Mouse (Mus musculus) lung, embryonic 14.5 days (tissue): ENCODE results near the gene Zcchc7. TPM values are rescaled to one million over a fixed set of nuclear protein-coding genes. Genes with fewer than 3 reads are reported as not detected.
A peak's percentile ranks its signal among the peaks of the same experiment; 100 is the strongest.

ENCODE experiments used
- ATAC-seq: fragments of 200-750 bp; cut with Nextera tagmentation; 2 replicates; pipeline ENCODE4 v1.8.0; 2017; ENCODE audit warnings: mild to moderate bottlenecking, moderate TSS enrichment, moderate library complexity; ENCODE audit not compliant: insufficient read depth
- DNase-seq: peaks from one replicate; pipeline ENCODE4 v3.0.0-alpha.2; 2015
- H3K27ac ChIP-seq: fragments of 300-500 bp; sonication (generic); 2 replicates; pipeline ENCODE4 v1.5.1; 2014; ENCODE audit warnings: low read depth, mild to moderate bottlenecking, moderate library complexity
- H3K27me3 ChIP-seq: fragments of 300-500 bp; sonication (generic); 2 replicates; pipeline ENCODE4 v1.6.1; 2014; ENCODE audit warnings: low read length, control low read depth; ENCODE audit not compliant: insufficient read depth
- H3K36me3 ChIP-seq: fragments of 300-500 bp; sonication (generic); 2 replicates; pipeline ENCODE4 v1.6.1; 2014; ENCODE audit warnings: control low read depth; ENCODE audit not compliant: insufficient read depth
- H3K4me1 ChIP-seq: fragments of 300-500 bp; sonication (generic); 2 replicates; pipeline ENCODE4 v1.6.1; 2014; ENCODE audit warnings: antibody characterized with exemption, control low read depth; ENCODE audit not compliant: insufficient read depth
- H3K4me2 ChIP-seq: fragments of 300-500 bp; sonication (generic); 2 replicates; pipeline ENCODE4 v1.6.1; 2014; ENCODE audit warnings: mild to moderate bottlenecking
- H3K4me3 ChIP-seq: fragments of 300-500 bp; sonication (generic); 2 replicates; pipeline ENCODE4 v1.5.1; 2014; ENCODE audit warnings: low read depth, low read length
- H3K9ac ChIP-seq: fragments of 300-500 bp; sonication (generic); 2 replicates; pipeline ENCODE4 v1.6.1; 2014
- H3K9me3 ChIP-seq: fragments of 300-500 bp; sonication (generic); 2 replicates; pipeline ENCODE4 v1.6.1; 2016; ENCODE audit warnings: low read depth, low read length, control low read depth
- CTCF ChIP-seq: IDR thresholded peaks from 2 replicates; pipeline ENCODE4 v1.5.1; 2016; ENCODE audit warnings: antibody characterized with exemption, low read depth
- WGBS: fragments of 180-500 bp; shearing (Covaris S2); extraction: QIAGEN DNeasy Blood & Tissue Kit; methylation state at CpG from one replicate; pipeline ENCODE4 v1.1.7; 2014; 5-methylcytosine and 5-hydroxymethylcytosine counted together
- microRNA-seq: library from miRNA; unstranded; fragments of <30 nt; microRNA quantifications from one replicate; pipeline ENCODE4, GENCODE M21; 2016; ENCODE audit warnings: borderline number of aligned reads
- polyA plus RNA-seq: library from polyadenylated mRNA; unstranded; fragments of >200 nt; fragmentation: Nextera tagmentation; extraction: Ambion mirVana; gene quantifications from 2 replicates; pipeline ENCODE4 v1.2.1, GENCODE M21; 2014

Zcchc7 gene
- polyA plus RNA-seq, 1 experiment from 2014 or later, result 36.4 TPM

DNA sequence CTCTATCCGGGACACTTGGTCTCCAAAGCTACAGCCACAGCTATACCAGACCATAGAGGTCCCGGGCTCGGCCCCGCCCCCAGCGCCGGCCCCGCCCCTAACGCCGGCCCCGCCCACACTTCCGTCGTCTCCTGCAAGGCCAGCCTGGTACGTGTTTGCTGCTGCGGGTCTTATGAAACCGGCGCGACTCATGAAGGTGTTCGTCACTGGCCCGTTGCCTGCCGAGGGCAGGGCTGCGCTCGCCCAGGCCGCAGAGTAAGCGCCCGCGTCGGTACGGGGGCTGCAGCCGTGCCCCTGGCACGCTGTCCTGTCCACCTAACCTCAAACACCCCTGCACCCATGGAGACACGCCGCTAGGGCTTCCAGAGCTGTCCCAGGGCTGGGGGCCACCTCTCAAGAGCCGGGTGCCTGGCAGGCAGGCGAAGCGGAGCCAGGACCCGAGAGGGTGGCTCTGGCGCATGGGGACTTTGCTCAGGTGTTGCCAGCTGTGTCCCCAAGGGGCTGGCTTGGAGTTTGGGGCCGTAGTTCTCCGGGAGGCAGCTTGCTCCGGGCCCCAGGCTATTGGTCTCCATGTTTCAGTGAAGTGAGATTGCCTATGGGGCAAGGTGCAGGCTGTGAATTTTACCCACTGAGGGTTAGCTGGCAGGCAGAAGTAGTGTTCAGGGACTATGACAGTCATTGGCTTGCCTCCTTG is 225.8 kb downstream of the Zcchc7 start, which contains the start of gene Grhpr:
TSS of gene Grhpr (plus strand) at position 116 of the 694 bp plus-strand sequence.
- Histone ChIP-seq H3K9ac (peak within 1 kb of the TSS; percentile 89), H3K4me2 (peak within 1 kb of the TSS; percentile 94), H3K27me3 (no peaks in the 10 kb centered on the region), H3K9me3 (no peaks in the 10 kb centered on the region), H3K4me1 (no peaks in the 10 kb centered on the region), H3K36me3 (peaks cover 14% of the 10 kb centered on the region; the same call in 1 of the 2 replicates), H3K27ac (peak within 1 kb of the TSS; percentile 84), H3K4me3 (peak within 1 kb of the TSS; percentile 57)
- DNase-seq (peak; percentile 89), ATAC-seq (peak; percentile 95)
- WGBS, result 1% methylated on average over 40 of the region's 40 CpGs
- TF ChIP-seq CTCF, result peak; percentile 38; the same call in 1 of the 2 replicates

Small RNA genes lying within 50 kb of the gene (microRNA-seq; reads per million reads assigned to microRNA genes)
- gene Gm22639, result not detected

Other genes starting within 250 kb of the Zcchc7 start
- gene Pax5, start 45.4 kb upstream of the Zcchc7 start, polyA plus RNA-seq, result not detected in 2 replicates
- gene Grhpr, start 225.5 kb downstream of the Zcchc7 start, polyA plus RNA-seq, result 46.2 and 50.1 TPM in 2 replicates